Mouse (Mus musculus): ENCODE data around the gene Zfp626.
A peak's percentile ranks its signal among the peaks of the same experiment; 100 is the strongest.
"Not testable (repeated sequence)": the region's sequence is repeated elsewhere in the genome, so short reads cannot be mapped to it uniquely, and the experiment has no call there.

Gene Zfp626

GRCm38 (mm10) chr7:27860396-27861235 is 53.6 kb downstream of the Zfp626 start:
- peak; percentile 77 for DNase-seq (ENCODE audit: low spot score)

GRCm38 (mm10) chr7:27862578-27862977 is 55.6 kb downstream of the Zfp626 start:
- DNase-seq (ENCODE audit: low spot score) = not testable (repeated sequence)
